Mouse (Mus musculus): ENCODE measurements around the gene Ric8b. TPM values are rescaled to one million over a fixed set of nuclear protein-coding genes. Genes with fewer than 3 reads are reported as not detected.

The Ric8b gene
- total RNA-seq, 2 experiments from 2014 or later = 30.4 to 37.0 TPM

DNA sequence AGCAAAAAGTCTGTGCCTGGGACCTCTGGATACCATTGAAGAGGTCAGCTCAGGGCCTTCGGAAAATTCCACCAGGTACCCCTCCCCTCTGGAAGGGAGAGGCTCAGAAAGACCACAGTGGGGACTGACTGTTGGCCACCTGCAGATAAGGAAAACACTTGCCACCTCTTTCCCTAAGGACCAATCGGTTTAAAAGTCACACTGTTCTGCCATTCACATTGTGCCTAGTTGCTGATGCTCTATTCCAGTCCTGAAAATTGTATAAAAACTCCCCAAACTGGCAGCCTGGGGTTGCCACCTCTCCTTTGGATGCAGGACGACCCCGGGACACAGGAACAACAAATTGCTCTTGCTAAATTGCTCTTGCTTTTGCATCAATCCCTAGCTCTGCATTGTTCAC lies 135.0 kb downstream of the Ric8b start:
- DNase-seq (ENCODE audit: low spot score in 2 of 2) = no peak

DNA sequence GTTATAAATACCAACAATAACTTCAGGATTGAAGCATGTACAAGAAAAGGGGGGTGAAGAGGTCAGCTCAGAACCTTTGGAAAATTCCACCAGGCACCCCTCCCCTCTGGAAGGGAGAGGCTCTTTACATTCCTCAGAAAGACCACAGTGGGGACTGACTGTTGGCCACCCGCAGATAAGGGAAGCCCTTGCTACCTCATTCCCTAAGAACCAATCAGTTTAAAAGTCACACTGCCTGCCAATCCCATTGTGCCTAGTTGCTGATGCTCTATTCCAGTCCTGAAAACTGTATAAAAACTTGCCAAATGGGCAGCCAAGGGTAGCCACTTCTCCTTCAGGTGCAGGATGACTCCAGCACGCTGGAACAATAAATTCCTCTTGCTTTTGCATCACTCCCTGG lies 137.5 kb downstream of the Ric8b start:
- no peak for DNase-seq (ENCODE audit: low spot score in 2 of 2)

Other genes with a start within 250 kb of the Ric8b start
- gene Rfx4, start 161.6 kb upstream of the Ric8b start, total RNA-seq (2021) = 10 to 100 TPM; 12.0 to 14.2 TPM
- 1 to 10 TPM; 1.2 to 1.6 TPM for gene Fhl4, start 184.9 kb downstream of the Ric8b start, total RNA-seq (2021)
- gene Tmem263, start 185.0 kb downstream of the Ric8b start, total RNA-seq (2021) = 10 to 100 TPM; 30.1 to 32.1 TPM
- 10 to 100 TPM; 16.3 to 16.5 TPM for gene Mterf2, start 210.4 kb downstream of the Ric8b start, total RNA-seq (2021)

Data from layer of hippocampus, postnatal 10 days (tissue).